Mouse (Mus musculus) common myeloid progenitor, adult 5-6 weeks (primary cell): Measurements from ENCODE around the gene Zbtb9. TPM values are rescaled to one million over a fixed set of nuclear protein-coding genes. Genes with fewer than 3 reads are reported as not detected.

Source experiments
- total RNA-seq: library from RNA; stranded (forward); fragments of 200-1000, 187-1606 nt; gene quantifications from 2 replicates; pipeline ENCODE4 v1.2.3, GENCODE M21; 2017

Zbtb9 gene
- total RNA-seq, 1 experiment from 2014 or later: 27.9 TPM

Other genes starting within 250 kb of the Zbtb9 start
- 68.1 and 68.4 TPM in 2 replicates for gene Bnip1, start 192.1 kb upstream of the Zbtb9 start, total RNA-seq
- not detected in 2 replicates for gene Nkx2-5, start 128.2 kb upstream of the Zbtb9 start, total RNA-seq
- gene Kifc5b, start 56.1 kb upstream of the Zbtb9 start, total RNA-seq: 11.9 and 16.7 TPM in 2 replicates
- 3.2 and 3.3 TPM in 2 replicates for gene Phf1, start 40.1 kb upstream of the Zbtb9 start, total RNA-seq
- gene Cuta, start 33.6 kb upstream of the Zbtb9 start, total RNA-seq: 58.4 and 70.4 TPM in 2 replicates
- gene Syngap1, start 31.9 kb upstream of the Zbtb9 start, total RNA-seq: 9.1 and 14.7 TPM in 2 replicates
- 43.9 and 53.3 TPM in 2 replicates for gene Bak1, start 55.8 kb downstream of the Zbtb9 start, total RNA-seq
- gene Itpr3, start 84.1 kb downstream of the Zbtb9 start, total RNA-seq: 6.9 and 13.2 TPM in 2 replicates
- 74.7 and 143 TPM in 2 replicates for gene Uqcc2, start 160.7 kb downstream of the Zbtb9 start, total RNA-seq
- gene Ip6k3, start 194.6 kb downstream of the Zbtb9 start, total RNA-seq: not detected in 2 replicates
- 20.2 and 44.6 TPM in 2 replicates for gene Lemd2, start 231.3 kb downstream of the Zbtb9 start, total RNA-seq